Mouse (Mus musculus) frontal cortex, adult 2 months (tissue): ENCODE results near the gene Tesk1. TPM values are rescaled to one million over a fixed set of nuclear protein-coding genes. Genes with fewer than 3 reads are reported as not detected.

Source experiments
- DNase-seq, 2 experiments: peaks; one replicate each; pipeline ENCODE4 v3.0.0; 2022; ENCODE audit warnings: low spot score in 1 of 2; ENCODE audit errors: extremely low spot score in 1 of 2
- polyA plus RNA-seq: library from polyadenylated mRNA; depleted of rRNA; stranded (reverse); fragments of >200 nt; gene quantifications from 2 replicates; pipeline ENCODE4 v1.2.3, GENCODE M21; 2012; rRNA removed

Tesk1 gene
- polyA plus RNA-seq, 1 experiment: 70.5 TPM

- no peak for DNase-seq
Observed at GRCm38 (mm10) chr4:43492101-43492820, 50.5 kb downstream of the Tesk1 start.

GRCm38 (mm10) chr4:43492821-43493185 is 51.1 kb downstream of the Tesk1 start, which contains the start of gene Ccdc107:
Gene Ccdc107 (plus strand): TSS chr4:43492900.
- peak; percentile 93 to 95 for DNase-seq

- peak; percentile 93 to 98 for DNase-seq
Observed at GRCm38 (mm10) chr4:43493186-43493845, 51.6 kb downstream of the Tesk1 start.

GRCm38 (mm10) chr4:43493846-43494240 is 52.1 kb downstream of the Tesk1 start:
- no peak for DNase-seq

- DNase-seq: no peak
Observed at GRCm38 (mm10) chr4:43496587-43496986, 54.8 kb downstream of the Tesk1 start.

GRCm38 (mm10) chr4:43497405-43497804 is 55.7 kb downstream of the Tesk1 start:
- no peak for DNase-seq

Other genes starting within 250 kb of the Tesk1 start
- 0.68 and 0.82 TPM in 2 replicates for gene Atp8b5, start 174.8 kb upstream of the Tesk1 start, polyA plus RNA-seq
- 60.0 and 64.5 TPM in 2 replicates for gene Rusc2, start 60.0 kb upstream of the Tesk1 start, polyA plus RNA-seq
- gene Fam166b, start 12.8 kb upstream of the Tesk1 start, polyA plus RNA-seq: 1.1 and 1.2 TPM in 2 replicates
- gene Cd72, start 12.7 kb downstream of the Tesk1 start, polyA plus RNA-seq: 0.64 and 1.6 TPM in 2 replicates
- gene Sit1, start 41.8 kb downstream of the Tesk1 start, polyA plus RNA-seq: 0.16 TPM in 1 of 2 replicates, not detected in the other
- 88.4 and 126 TPM in 2 replicates for gene Ccdc107, start 51.0 kb downstream of the Tesk1 start, polyA plus RNA-seq
- 1.3 and 1.6 TPM in 2 replicates for gene Arhgef39, start 57.8 kb downstream of the Tesk1 start, polyA plus RNA-seq
- gene Car9, start 65.0 kb downstream of the Tesk1 start, polyA plus RNA-seq: 0.11 and 0.14 TPM in 2 replicates
- 11.8 and 15.7 TPM in 2 replicates for gene Tpm2, start 81.8 kb downstream of the Tesk1 start, polyA plus RNA-seq
- 59.9 and 78.4 TPM in 2 replicates for gene Creb3, start 120.4 kb downstream of the Tesk1 start, polyA plus RNA-seq
- 42.4 and 43.2 TPM in 2 replicates for gene Tln1, start 120.8 kb downstream of the Tesk1 start, polyA plus RNA-seq
- 35.5 and 39.6 TPM in 2 replicates for gene Rgp1, start 136.8 kb downstream of the Tesk1 start, polyA plus RNA-seq
- 85.8 and 91.4 TPM in 2 replicates for gene Gba2, start 136.9 kb downstream of the Tesk1 start, polyA plus RNA-seq
- not detected in 2 replicates for gene Msmp, start 142.6 kb downstream of the Tesk1 start, polyA plus RNA-seq
- 119 and 122 TPM in 2 replicates for gene Npr2, start 190.0 kb downstream of the Tesk1 start, polyA plus RNA-seq
- 2.1 and 2.6 TPM in 2 replicates for gene Spag8, start 211.7 kb downstream of the Tesk1 start, polyA plus RNA-seq
- 75.8 and 81.1 TPM in 2 replicates for gene Hint2, start 214.5 kb downstream of the Tesk1 start, polyA plus RNA-seq
- gene Tmem8b, start 227.0 kb downstream of the Tesk1 start, polyA plus RNA-seq: 35.5 and 38.0 TPM in 2 replicates
- gene Fam221b, start 227.2 kb downstream of the Tesk1 start, polyA plus RNA-seq: 0.88 and 0.94 TPM in 2 replicates